Mouse (Mus musculus) heart, adult 2 months (tissue): ENCODE results near the gene Fam163a. TPM values are rescaled to one million over a fixed set of nuclear protein-coding genes. Genes with fewer than 3 reads are reported as not detected.

Experiments used
- DNase-seq, 2 experiments: peaks; one replicate each; pipeline ENCODE4 v3.0.0; 2021
- H3K27ac ChIP-seq: fragments of 200-600 bp; 2 replicates; pipeline ENCODE4 v1.8.1; 2022
- H3K27me3 ChIP-seq: fragments of 200-500 bp; 2 replicates; pipeline ENCODE4 v1.6.1; 2012; ENCODE audit warnings: mild to moderate bottlenecking, low read length, inconsistent platforms, mixed read lengths; ENCODE audit not compliant: control insufficient read depth, insufficient read depth
- H3K36me3 ChIP-seq: fragments of 200-500 bp; 2 replicates; pipeline ENCODE4 v1.6.1; 2012; ENCODE audit warnings: low read length, inconsistent platforms; ENCODE audit not compliant: control insufficient read depth, insufficient read depth
- H3K4me1 ChIP-seq: fragments of 200-500 bp; 2 replicates; pipeline ENCODE4 v1.6.1; 2011; ENCODE audit warnings: low read length; ENCODE audit not compliant: control insufficient read depth, insufficient read depth
- H3K4me3 ChIP-seq: fragments of 200-600 bp; 2 replicates; pipeline ENCODE4 v1.8.1; 2022
- H3K79me2 ChIP-seq: fragments of 200-500 bp; replicated peaks from 2 replicates; pipeline ENCODE4 v1.6.1; 2012; ENCODE audit warnings: mild to moderate bottlenecking, inconsistent platforms, low read length, moderate library complexity, mixed read lengths; ENCODE audit not compliant: control insufficient read depth, insufficient read depth
- H3K9ac ChIP-seq: fragments of 200-500 bp; 2 replicates; pipeline ENCODE4 v1.6.1; 2012; ENCODE audit warnings: low read depth, mild to moderate bottlenecking, control low read depth, inconsistent platforms, low read length, mixed read lengths
- CTCF ChIP-seq: fragments of 200-600 bp; IDR thresholded peaks from 2 replicates; pipeline ENCODE4 v1.8.1; 2022; ENCODE audit warnings: antibody characterized with exemption, mild to moderate bottlenecking, moderate library complexity
- EP300 ChIP-seq: fragments of 200-500 bp; IDR thresholded peaks from 2 replicates; pipeline ENCODE4 v1.6.1; 2011; ENCODE audit warnings: low read depth, low read length, control low read depth; ENCODE audit not compliant: insufficient read depth
- POLR2A ChIP-seq: fragments of 200-500 bp; IDR thresholded peaks from 2 replicates; pipeline ENCODE4 v1.6.1; 2011; ENCODE audit warnings: mild to moderate bottlenecking, low read depth, low read length, control low read depth; ENCODE audit not compliant: insufficient read depth
- WGBS: fragments of 180-500 bp; shearing (Covaris S2); methylation state at CpG from one replicate; pipeline ENCODE4 v1.1.7; 2018; 5-methylcytosine and 5-hydroxymethylcytosine counted together
- intact Hi-C: fragments of 180-260 bp; cut with DNase I; formaldehyde crosslinking; loops from one replicate; pipeline ENCODE4 v1.15.1; 2025
- polyA plus RNA-seq: library from polyadenylated mRNA; depleted of rRNA; stranded (reverse); fragments of >200 nt; gene quantifications from 2 replicates; pipeline ENCODE4 v1.2.3, GENCODE M21; 2012
- total RNA-seq, 2 experiments: library from RNA; stranded (reverse); gene quantifications; 2 replicates each; pipeline ENCODE4 v1.2.3; 2021

The Fam163a gene
- total and polyA plus RNA-seq, 3 experiments, result 0.23 TPM; not detected in 2

GRCm38 (mm10) chr1:156074575-156074974 lies 130.3 kb downstream of the Fam163a start:
- H3K36me3 ChIP-seq, result no peaks in the 10 kb centered on the region
- no peaks in the 10 kb centered on the region for H3K27me3 ChIP-seq
- no peaks in the 10 kb centered on the region; the same call in 1 of the 2 replicates for H3K4me1 ChIP-seq
- H3K9ac ChIP-seq, result no peak overlapping the region
- H3K27ac ChIP-seq, result no peak overlapping the region
- intact Hi-C loops, result no loop called here
- no peaks in the 10 kb centered on the region for H3K79me2 ChIP-seq
- no peak overlapping the region for H3K4me3 ChIP-seq
- 38% methylated on average over 8 of the region's 8 CpGs for WGBS
- no peak for DNase-seq
- no peak for TF ChIP-seq CTCF
- no peak for TF ChIP-seq EP300
- TF ChIP-seq POLR2A, result no peak

GRCm38 (mm10) chr1:156073169-156073821 lies 131.5 kb downstream of the Fam163a start:
- no peak overlapping the region for H3K4me3 ChIP-seq
- WGBS, result 60% methylated on average over 15 of the region's 15 CpGs
- H3K4me1 ChIP-seq, result no peaks in the 10 kb centered on the region; the same call in 1 of the 2 replicates
- no peaks in the 10 kb centered on the region for H3K36me3 ChIP-seq
- H3K27ac ChIP-seq, result no peak overlapping the region
- intact Hi-C loops, result no loop called here
- no peaks in the 10 kb centered on the region for H3K79me2 ChIP-seq
- no peaks in the 10 kb centered on the region for H3K27me3 ChIP-seq
- no peak for DNase-seq
- no peak overlapping the region for H3K9ac ChIP-seq
- no peak for TF ChIP-seq EP300
- TF ChIP-seq POLR2A, result no peak
- TF ChIP-seq CTCF, result no peak

GRCm38 (mm10) chr1:156070106-156070505 lies 134.7 kb downstream of the Fam163a start:
- Histone ChIP-seq H3K4me3 (no peak overlapping the region), H3K9ac (no peak overlapping the region), H3K27ac (no peak overlapping the region), H3K27me3 (no peaks in the 10 kb centered on the region), H3K4me1 (peaks cover 2% of the 10 kb centered on the region), H3K79me2 (no peaks in the 10 kb centered on the region), H3K36me3 (no peaks in the 10 kb centered on the region; the same call in 1 of the 2 replicates)
- TF ChIP-seq CTCF, result no peak
- TF ChIP-seq EP300, result no peak
- no peak for TF ChIP-seq POLR2A
- WGBS, result 53% methylated on average over 14 of the region's 14 CpGs
- intact Hi-C loops, result no loop called here
- no peak for DNase-seq

- intact Hi-C loops, result no loop called here
- DNase-seq, result no peak
- no peak overlapping the region for H3K9ac ChIP-seq
- H3K27me3 ChIP-seq, result no peaks in the 10 kb centered on the region
- no peak overlapping the region for H3K27ac ChIP-seq
- no peak overlapping the region for H3K4me3 ChIP-seq
- 46% methylated on average over 3 of the region's 3 CpGs for WGBS
- no peaks in the 10 kb centered on the region for H3K79me2 ChIP-seq
- H3K4me1 ChIP-seq, result peaks cover 2% of the 10 kb centered on the region
- no peaks in the 10 kb centered on the region; the same call in 1 of the 2 replicates for H3K36me3 ChIP-seq
- no peak for TF ChIP-seq EP300
- TF ChIP-seq POLR2A, result no peak
- no peak for TF ChIP-seq CTCF
Measured at GRCm38 (mm10) chr1:156066133-156066532, 138.7 kb downstream of the Fam163a start.

- intact Hi-C loops, result no loop called here
- TF ChIP-seq POLR2A, result no peak
- TF ChIP-seq EP300, result no peak
- Histone ChIP-seq H3K9ac (no peak overlapping the region), H3K27me3 (no peaks in the 10 kb centered on the region), H3K79me2 (no peaks in the 10 kb centered on the region), H3K4me3 (no peak overlapping the region), H3K36me3 (no peaks in the 10 kb centered on the region; the same call in 1 of the 2 replicates), H3K4me1 (peaks cover 2% of the 10 kb centered on the region), H3K27ac (no peak overlapping the region)
- WGBS, result 89% methylated on average over 4 of the region's 4 CpGs
- DNase-seq, result no peak
Measured at GRCm38 (mm10) chr1:156062193-156062592, 142.6 kb downstream of the Fam163a start.

GRCm38 (mm10) chr1:156058207-156058606 lies 146.6 kb downstream of the Fam163a start:
- no peak overlapping the region for H3K9ac ChIP-seq
- WGBS, result 77% methylated on average over 2 of the region's 2 CpGs
- no peak overlapping the region for H3K4me3 ChIP-seq
- TF ChIP-seq POLR2A (no peak), CTCF (no peak), EP300 (no peak)
- H3K4me1 ChIP-seq, result no peaks in the 10 kb centered on the region
- 0 out of 2 replicates have a peak, but pooled peaks cover 2% of the 10 kb centered on the region for H3K79me2 ChIP-seq
- DNase-seq, result no peak
- peaks cover 5% of the 10 kb centered on the region; the same call in 1 of the 2 replicates for H3K36me3 ChIP-seq
- no peak overlapping the region for H3K27ac ChIP-seq
- intact Hi-C loops, result no loop called here
- no peaks in the 10 kb centered on the region for H3K27me3 ChIP-seq
